Mouse (Mus musculus): ENCODE data around the gene Acan. TPM values are rescaled to one million over a fixed set of nuclear protein-coding genes. Genes with fewer than 3 reads are reported as not detected.

Acan gene
- total RNA-seq (2015; ENCODE audit: low replicate concordance) (not detected in 2 replicates), total RNA-seq (2017; ENCODE audit: low replicate concordance) (not detected in 2 replicates)

- no peak for ATAC-seq (replicated peaks; ENCODE audit: low FRiP score, poor library complexity, severe bottlenecking)
These were observed at the start of gene Acan for GRCm38 (mm10) chr7:79053383-79053889. Gene Acan, plus strand, starts transcription at chr7:79053483.

- no peak for ATAC-seq (replicated peaks; ENCODE audit: low FRiP score, poor library complexity, severe bottlenecking)
These were observed 31.9 kb upstream of the Acan start for GRCm38 (mm10) chr7:79021293-79021905.

- ATAC-seq (replicated peaks; ENCODE audit: low FRiP score, poor library complexity, severe bottlenecking): no peak
These were observed 24.1 kb upstream of the Acan start for GRCm38 (mm10) chr7:79029138-79029537.

- no peak for ATAC-seq (replicated peaks; ENCODE audit: low FRiP score, poor library complexity, severe bottlenecking)
These were observed 19.5 kb upstream of the Acan start for GRCm38 (mm10) chr7:79033745-79034144.

- ATAC-seq (replicated peaks; ENCODE audit: low FRiP score, poor library complexity, severe bottlenecking): no peak
These were observed 18.8 kb upstream of the Acan start for GRCm38 (mm10) chr7:79034521-79034920.

GRCm38 (mm10) chr7:79052081-79052480, 1.2 kb upstream of the Acan start:
- no peak for ATAC-seq (replicated peaks; ENCODE audit: low FRiP score, poor library complexity, severe bottlenecking)

GRCm38 (mm10) chr7:79052521-79053382, 531 bp upstream of the Acan start:
- no peak for ATAC-seq (replicated peaks; ENCODE audit: low FRiP score, poor library complexity, severe bottlenecking)

- ATAC-seq (replicated peaks; ENCODE audit: low FRiP score, poor library complexity, severe bottlenecking): no peak
These were observed 828 bp downstream of the Acan start for GRCm38 (mm10) chr7:79054111-79054510.

- ATAC-seq (replicated peaks; ENCODE audit: low FRiP score, poor library complexity, severe bottlenecking): no peak; the same call in 1 of the 2 replicates
These were observed 5.3 kb downstream of the Acan start for GRCm38 (mm10) chr7:79058546-79058945.

GRCm38 (mm10) chr7:79067466-79067865, 14.2 kb downstream of the Acan start:
- ATAC-seq (replicated peaks; ENCODE audit: low FRiP score, poor library complexity, severe bottlenecking): no peak

GRCm38 (mm10) chr7:79068231-79068630, 14.9 kb downstream of the Acan start:
- no peak for ATAC-seq (replicated peaks; ENCODE audit: low FRiP score, poor library complexity, severe bottlenecking)

GRCm38 (mm10) chr7:79079212-79079611, 25.9 kb downstream of the Acan start:
- ATAC-seq (replicated peaks; ENCODE audit: low FRiP score, poor library complexity, severe bottlenecking): no peak

GRCm38 (mm10) chr7:79080572-79081399, 27.5 kb downstream of the Acan start:
- peak; percentile 68 for ATAC-seq (replicated peaks; ENCODE audit: low FRiP score, poor library complexity, severe bottlenecking)

- ATAC-seq (replicated peaks; ENCODE audit: low FRiP score, poor library complexity, severe bottlenecking): no peak
These were observed 35.8 kb downstream of the Acan start for GRCm38 (mm10) chr7:79089111-79089510.

GRCm38 (mm10) chr7:79096492-79096891, 43.2 kb downstream of the Acan start:
- no peak for ATAC-seq (replicated peaks; ENCODE audit: low FRiP score, poor library complexity, severe bottlenecking)

GRCm38 (mm10) chr7:79113848-79114247, 60.6 kb downstream of the Acan start:
- ATAC-seq (replicated peaks; ENCODE audit: low FRiP score, poor library complexity, severe bottlenecking): no peak

- no peak for ATAC-seq (replicated peaks; ENCODE audit: low FRiP score, poor library complexity, severe bottlenecking)
These were observed 70.2 kb downstream of the Acan start for GRCm38 (mm10) chr7:79123465-79123864.

- ATAC-seq (replicated peaks; ENCODE audit: low FRiP score, poor library complexity, severe bottlenecking): no peak
These were observed 76.6 kb downstream of the Acan start for GRCm38 (mm10) chr7:79129883-79130282.

- no peak for ATAC-seq (replicated peaks; ENCODE audit: low FRiP score, poor library complexity, severe bottlenecking)
These were observed 77.1 kb downstream of the Acan start for GRCm38 (mm10) chr7:79130385-79130784.

GRCm38 (mm10) chr7:79130843-79131444, 77.7 kb downstream of the Acan start, which contains the start of gene Hapln3:
Gene Hapln3, minus strand, starts transcription at chr7:79131018.
- ATAC-seq (replicated peaks; ENCODE audit: low FRiP score, poor library complexity, severe bottlenecking): no peak
